Mouse (Mus musculus) frontal cortex, postnatal 14 days (tissue): Measurements from ENCODE around the gene Iqgap2.

Source experiments
- DNase-seq, 2 experiments: peaks; one replicate each; pipeline ENCODE4 v3.0.0; 2022; ENCODE audit warnings: low spot score in 2 of 2

Iqgap2 gene

GRCm38 (mm10) chr13:95617671-95618171, 274.0 kb downstream of the Iqgap2 start:
- DNase-seq = no peak

GRCm38 (mm10) chr13:95617082-95617670, 274.5 kb downstream of the Iqgap2 start:
- no peak for DNase-seq

DNA sequence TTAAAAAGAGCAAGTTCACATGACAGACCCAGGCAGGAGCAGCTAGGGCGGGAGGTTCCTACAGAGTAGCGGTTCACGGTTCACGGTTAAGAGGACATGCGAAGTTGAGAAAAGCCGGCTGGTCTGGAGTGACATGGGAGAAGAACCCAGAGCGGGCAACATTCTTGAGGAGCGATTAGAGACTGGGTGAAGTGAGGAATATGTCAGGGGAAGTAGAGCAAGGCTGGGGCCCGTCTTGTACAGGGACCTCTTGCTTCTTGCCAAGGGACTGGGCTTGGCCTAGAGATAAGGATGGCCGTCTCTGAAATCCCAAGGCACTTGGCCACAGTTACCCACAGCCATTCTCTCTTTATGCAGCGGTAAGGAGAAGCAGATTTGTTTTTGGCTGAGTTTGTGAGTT, 275.2 kb downstream of the Iqgap2 start:
- DNase-seq = no peak

DNA sequence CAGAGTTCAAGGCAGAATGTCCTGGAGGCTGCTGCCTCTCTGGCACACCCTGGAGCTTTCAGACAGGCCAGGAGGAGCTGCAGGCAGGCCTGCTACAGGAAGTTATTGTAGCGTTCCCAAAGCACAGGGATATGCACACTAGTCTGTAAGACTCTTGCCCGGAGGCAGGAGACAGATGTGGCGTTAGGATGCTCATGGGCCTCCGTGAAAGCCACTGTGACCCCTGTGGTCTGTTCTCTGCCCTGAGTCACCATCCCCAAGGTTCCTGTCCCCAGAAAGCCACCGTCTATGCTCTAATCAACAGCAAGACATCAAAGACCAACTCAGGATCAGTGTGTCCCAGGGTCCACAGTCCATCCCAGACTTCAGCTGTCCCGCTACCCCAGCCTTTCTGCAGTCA, 277.0 kb downstream of the Iqgap2 start:
- no peak for DNase-seq

GRCm38 (mm10) chr13:95612243-95612642, 279.5 kb downstream of the Iqgap2 start:
- DNase-seq = no peak

DNA sequence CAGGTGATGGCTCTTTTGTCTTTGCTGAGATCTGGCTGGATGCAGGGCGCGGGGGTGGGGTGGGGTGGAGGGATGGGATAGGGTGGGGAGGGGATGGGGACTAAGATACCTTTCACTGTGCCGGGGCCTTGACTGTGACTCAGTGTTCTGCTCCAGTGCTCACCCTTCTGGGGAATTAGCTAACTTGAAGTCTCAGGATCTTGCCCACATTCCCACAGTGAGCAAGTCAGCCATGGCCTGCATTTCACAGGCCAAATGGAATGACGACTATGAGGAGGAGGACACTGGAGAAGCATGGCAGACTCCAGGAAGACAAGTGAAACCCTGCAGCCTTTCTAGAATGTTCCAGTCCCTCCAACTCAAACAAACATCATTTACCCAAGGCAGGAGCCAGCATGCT, 280.0 kb downstream of the Iqgap2 start:
- DNase-seq = no peak

- DNase-seq = no peak
These were observed 280.7 kb downstream of the Iqgap2 start for GRCm38 (mm10) chr13:95610786-95611562.

DNA sequence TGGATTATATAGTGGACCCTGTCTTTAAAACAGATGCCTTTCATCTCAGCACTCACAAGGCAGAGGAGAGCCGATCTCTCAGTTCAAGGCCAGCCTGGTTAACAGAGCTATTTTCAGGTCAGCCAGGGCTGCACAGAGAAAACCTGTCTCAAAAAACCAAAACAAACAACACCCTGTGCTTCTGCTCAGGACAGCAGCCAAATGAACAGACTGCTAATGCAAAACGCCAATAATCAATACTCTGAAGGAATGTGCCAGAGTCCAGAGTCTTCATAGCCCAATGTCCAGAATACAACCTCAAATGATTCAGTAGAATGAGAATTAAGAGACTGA, 282.7 kb downstream of the Iqgap2 start:
- DNase-seq = no peak

- no peak for DNase-seq
These were observed 283.2 kb downstream of the Iqgap2 start for GRCm38 (mm10) chr13:95608416-95609087.

GRCm38 (mm10) chr13:95607019-95607418, 284.7 kb downstream of the Iqgap2 start:
- no peak for DNase-seq

DNA sequence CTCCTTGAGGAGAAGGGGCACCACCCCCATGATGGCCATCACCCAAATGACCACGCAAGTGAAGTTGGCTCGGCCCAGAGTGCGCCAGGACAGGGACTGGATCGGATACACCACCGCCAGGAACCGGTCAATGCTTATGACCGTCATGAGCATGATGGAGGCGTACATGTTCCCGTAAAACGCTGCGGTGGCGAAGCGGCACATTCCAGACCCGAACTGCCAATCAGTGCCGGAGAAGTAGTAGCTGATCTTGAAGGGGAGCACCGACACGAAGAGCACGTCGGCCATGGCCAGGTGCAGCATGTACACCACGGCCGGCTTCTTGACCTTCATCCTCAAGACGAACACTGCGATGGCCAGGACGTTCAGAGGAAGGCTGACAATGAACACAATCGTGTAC, 287.4 kb downstream of the Iqgap2 start:
- DNase-seq = no peak

GRCm38 (mm10) chr13:95599833-95600359, 291.8 kb downstream of the Iqgap2 start:
- DNase-seq = no peak

GRCm38 (mm10) chr13:95598232-95598920, 293.3 kb downstream of the Iqgap2 start:
- no peak for DNase-seq

- DNase-seq = no peak
These were observed 294.1 kb downstream of the Iqgap2 start for GRCm38 (mm10) chr13:95597578-95597977.

GRCm38 (mm10) chr13:95596689-95597088, 295.0 kb downstream of the Iqgap2 start:
- no peak for DNase-seq

- DNase-seq = no peak
These were observed 295.8 kb downstream of the Iqgap2 start for GRCm38 (mm10) chr13:95595921-95596320.

GRCm38 (mm10) chr13:95595411-95595810, 296.3 kb downstream of the Iqgap2 start:
- DNase-seq = no peak

DNA sequence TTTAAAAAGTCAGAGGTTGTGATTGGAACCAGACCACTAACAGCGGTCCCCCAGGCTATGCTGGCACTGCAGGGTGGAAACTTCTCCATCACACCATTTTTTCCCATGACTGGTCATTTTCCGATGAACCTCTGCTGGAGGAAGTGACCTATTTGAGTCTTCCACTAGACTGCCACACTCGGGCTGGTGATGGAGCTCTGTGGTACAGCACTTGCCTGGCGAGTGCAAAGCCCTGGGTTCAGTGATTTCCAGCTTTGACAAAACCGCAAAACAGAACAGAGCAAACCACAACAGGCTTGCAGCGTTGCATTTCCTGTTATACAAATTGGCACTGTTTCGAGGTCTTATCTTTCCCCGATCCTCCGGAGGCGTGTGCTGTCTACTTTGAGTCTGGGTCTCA, 298.9 kb downstream of the Iqgap2 start:
- no peak for DNase-seq

DNA sequence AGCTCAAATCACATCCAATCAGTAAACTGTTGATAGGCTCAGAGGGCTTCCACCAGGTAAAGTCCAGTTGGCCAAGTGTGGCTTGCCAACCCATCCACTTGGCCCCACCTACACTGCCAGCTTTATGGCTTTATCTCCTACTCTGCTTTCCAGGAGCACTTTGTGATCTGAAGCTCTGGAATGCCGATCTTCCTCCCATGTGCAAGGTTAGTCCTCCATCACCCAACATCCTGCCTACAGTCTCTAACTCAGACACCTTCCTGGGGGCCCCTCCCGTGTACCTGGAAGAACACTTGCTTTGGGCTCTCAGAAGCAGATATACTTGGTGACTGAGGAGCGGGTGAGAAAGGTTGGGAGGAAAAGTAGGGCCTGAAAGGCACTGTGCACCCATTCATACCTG, 300.1 kb downstream of the Iqgap2 start:
- no peak for DNase-seq

- no peak for DNase-seq
These were observed 304.1 kb downstream of the Iqgap2 start for GRCm38 (mm10) chr13:95587628-95588027.

DNA sequence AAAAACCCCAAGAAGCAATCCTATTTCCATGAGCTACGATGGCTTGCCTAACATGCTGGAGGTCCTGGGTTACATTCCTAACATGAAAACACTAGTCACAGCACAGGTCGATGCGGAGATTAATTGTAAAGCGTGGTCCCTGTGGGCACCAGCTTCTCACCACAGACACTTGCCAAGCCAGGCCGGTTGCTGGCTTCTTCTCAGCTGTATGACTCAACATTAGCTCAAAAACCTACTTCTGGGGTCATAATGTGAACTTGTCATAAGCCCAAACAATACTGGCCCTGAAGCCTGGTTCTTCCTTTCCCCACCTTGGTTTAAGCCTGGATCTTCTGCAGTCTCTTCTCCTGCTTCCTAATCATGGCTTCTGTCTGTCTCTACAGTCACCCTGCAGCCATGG, 306.8 kb downstream of the Iqgap2 start:
- no peak for DNase-seq
